Mouse (Mus musculus) MEL (cell line): ENCODE data around the gene Kcnk13. TPM values are rescaled to one million over a fixed set of nuclear protein-coding genes. Genes with fewer than 3 reads are reported as not detected.

Experiments used
- DNase-seq: peaks from one replicate; pipeline ENCODE4 v3.0.0; 2011; ENCODE audit warnings: low read depth, low spot score
- H3K27ac ChIP-seq: 2 replicates; pipeline ENCODE4 v1.5.1; 2012; ENCODE audit warnings: low read depth, mild to moderate bottlenecking, control low read depth, low read length, moderate library complexity; ENCODE audit not compliant: control insufficient read depth
- H3K27me3 ChIP-seq, 2 experiments: fragments of 150-350 bp in 1 of 2; sonication (generic) in 1 of 2; 2 replicates each; pipeline ENCODE4 v1.6.1; 2012; ENCODE audit warnings: low read length in 2 of 2, mild to moderate bottlenecking in 2 of 2, improper control_type of control experiment in 1 of 2, moderate library complexity in 1 of 2; ENCODE audit not compliant: insufficient read depth in 2 of 2, control insufficient read depth in 1 of 2
- H3K36me3 ChIP-seq, 2 experiments: 2 replicates each; pipeline ENCODE4 v1.6.1; 2012 to 2014; ENCODE audit warnings: low read length in 2 of 2, improper control_type of control experiment in 1 of 2, inconsistent platforms in 1 of 2, mild to moderate bottlenecking in 1 of 2; ENCODE audit not compliant: insufficient read depth in 2 of 2, control insufficient read depth in 1 of 2
- H3K4me1 ChIP-seq, 2 experiments: fragments of 150-350 bp in 1 of 2; sonication (generic) in 1 of 2; 2 replicates each; pipeline ENCODE4 v1.6.1; 2012; ENCODE audit warnings: low read length in 2 of 2, improper control_type of control experiment in 1 of 2, mild to moderate bottlenecking in 1 of 2; ENCODE audit not compliant: insufficient read depth in 2 of 2, control insufficient read depth in 1 of 2
- H3K4me3 ChIP-seq, 2 experiments: fragments of 150-350 bp in 1 of 2; sonication (generic) in 1 of 2; 2 replicates each; pipeline ENCODE4 v1.5.1; 2012; ENCODE audit warnings: low read depth in 2 of 2, low read length in 2 of 2, mild to moderate bottlenecking in 2 of 2, moderate library complexity in 2 of 2, control low read depth in 1 of 2, improper control_type of control experiment in 1 of 2; ENCODE audit not compliant: control insufficient read depth in 1 of 2, insufficient read depth in 1 of 2
- H3K79me2 ChIP-seq: 2 replicates; pipeline ENCODE4 v1.6.1; 2012; ENCODE audit warnings: mild to moderate bottlenecking, low read length, moderate library complexity; ENCODE audit not compliant: control insufficient read depth, poor library complexity, insufficient read depth
- H3K9ac ChIP-seq: 2 replicates; pipeline ENCODE4 v1.6.1; 2012; ENCODE audit warnings: low read depth, mild to moderate bottlenecking, control low read depth, low read length, moderate library complexity; ENCODE audit not compliant: control insufficient read depth, poor library complexity, severe bottlenecking
- H3K9me3 ChIP-seq: fragments of 150-350 bp; sonication (generic); replicated peaks from 2 replicates; pipeline ENCODE4 v1.6.1; 2012; ENCODE audit warnings: mild to moderate bottlenecking, low read length, improper control_type of control experiment, moderate library complexity; ENCODE audit not compliant: insufficient read depth
- BHLHE40 ChIP-seq: IDR thresholded peaks from 2 replicates; pipeline ENCODE4 v1.6.1; 2012; ENCODE audit warnings: low read depth, mild to moderate bottlenecking, inconsistent platforms, low read length, improper control_type of control experiment, borderline replicate concordance
- CHD2 ChIP-seq: IDR thresholded peaks from 2 replicates; pipeline ENCODE4 v1.6.1; 2011; ENCODE audit warnings: low read length, improper control_type of control experiment
- CTCF ChIP-seq, 3 experiments: IDR thresholded peaks in 2 of 3; conservative IDR thresholded peaks in 1 of 3; 2 replicates each; pipeline ENCODE4 v1.5.1; 2011 to 2012; ENCODE audit warnings: low read length in 3 of 3, low read depth in 2 of 3, mild to moderate bottlenecking in 2 of 3, improper control_type of control experiment in 1 of 3, inconsistent platforms in 1 of 3, mixed read lengths in 1 of 3, moderate library complexity in 1 of 3; ENCODE audit not compliant: control insufficient read depth in 1 of 3, insufficient read depth in 1 of 3, poor library complexity in 1 of 3, severe bottlenecking in 1 of 3
- GATA1 ChIP-seq: IDR thresholded peaks from 2 replicates; pipeline ENCODE4 v1.6.1; 2011; ENCODE audit warnings: low read depth, low read length, improper control_type of control experiment
- HCFC1 ChIP-seq: IDR thresholded peaks from 2 replicates; pipeline ENCODE4 v1.6.1; 2012; ENCODE audit warnings: low read depth, mild to moderate bottlenecking, inconsistent platforms, low read length, improper control_type of control experiment, moderate library complexity
- JUND ChIP-seq: IDR thresholded peaks from 2 replicates; pipeline ENCODE4 v1.6.1; 2011; ENCODE audit warnings: low read depth, mild to moderate bottlenecking, improper control_type of control experiment, low read length
- MAFK ChIP-seq: IDR thresholded peaks from 2 replicates; pipeline ENCODE4 v1.6.1; 2011; ENCODE audit warnings: low read depth, mild to moderate bottlenecking, low read length, improper control_type of control experiment, borderline replicate concordance
- MAX ChIP-seq: IDR thresholded peaks from 2 replicates; pipeline ENCODE4 v1.6.1; 2011; ENCODE audit warnings: low read length, improper control_type of control experiment
- MAZ ChIP-seq: IDR thresholded peaks from 2 replicates; pipeline ENCODE4 v1.6.1; 2012; ENCODE audit warnings: low read depth, mild to moderate bottlenecking, inconsistent platforms, low read length, improper control_type of control experiment
- NELFE ChIP-seq: IDR thresholded peaks from 2 replicates; pipeline ENCODE4 v1.6.1; 2011; ENCODE audit warnings: low read depth, low read length, improper control_type of control experiment
- NRF1 ChIP-seq: IDR thresholded peaks from 2 replicates; pipeline ENCODE4 v1.6.1; 2014; ENCODE audit warnings: low read depth, mild to moderate bottlenecking, inconsistent platforms, low read length, improper control_type of control experiment, moderate library complexity; ENCODE audit not compliant: poor library complexity, insufficient read depth, severe bottlenecking
- RAD21 ChIP-seq: IDR thresholded peaks from 2 replicates; pipeline ENCODE4 v1.6.1; 2011; ENCODE audit warnings: mild to moderate bottlenecking, low read depth, low read length, improper control_type of control experiment
- SMC3 ChIP-seq: IDR thresholded peaks from 2 replicates; pipeline ENCODE4 v1.6.1; 2011; ENCODE audit warnings: low read depth, low read length, improper control_type of control experiment
- TBP ChIP-seq: IDR thresholded peaks from 2 replicates; pipeline ENCODE4 v1.8.0; 2011; ENCODE audit warnings: low read depth, low read length, improper control_type of control experiment
- USF1 ChIP-seq: IDR thresholded peaks from 2 replicates; pipeline ENCODE4 v1.6.1; 2014; ENCODE audit warnings: low read depth, mild to moderate bottlenecking, inconsistent platforms, low read length, improper control_type of control experiment, moderate library complexity
- ZC3H11A ChIP-seq: IDR thresholded peaks from 2 replicates; pipeline ENCODE4 v1.6.1; 2012; ENCODE audit warnings: low read depth, mild to moderate bottlenecking, inconsistent platforms, low read length, improper control_type of control experiment
- ZNF384 ChIP-seq: IDR thresholded peaks from 2 replicates; pipeline ENCODE4 v1.6.1; 2012; ENCODE audit warnings: low read depth, mild to moderate bottlenecking, inconsistent platforms, low read length, improper control_type of control experiment
- polyA plus RNA-seq, 2 experiments: library from polyadenylated mRNA; stranded (reverse) in 1 of 2; unstranded in 1 of 2; fragments of >175 nt in 1 of 2; fragments of >200 nt in 1 of 2; gene quantifications; 2 replicates each; pipeline versions ENCODE4 v1.2.1 to v1.2.4; 2012; ENCODE audit warnings: low replicate concordance in 2 of 2, low read depth in 1 of 2; ENCODE audit not compliant: insufficient read length in 2 of 2, insufficient read depth in 1 of 2, missing spikeins in 1 of 2
- total RNA-seq: library from RNA; depleted of rRNA; stranded (reverse); fragments of 300-350 nt; gene quantifications from 2 replicates; pipeline ENCODE4 v1.2.3, GENCODE M21; 2012

The Kcnk13 gene
- total and polyA plus RNA-seq, 3 experiments = not detected

DNA sequence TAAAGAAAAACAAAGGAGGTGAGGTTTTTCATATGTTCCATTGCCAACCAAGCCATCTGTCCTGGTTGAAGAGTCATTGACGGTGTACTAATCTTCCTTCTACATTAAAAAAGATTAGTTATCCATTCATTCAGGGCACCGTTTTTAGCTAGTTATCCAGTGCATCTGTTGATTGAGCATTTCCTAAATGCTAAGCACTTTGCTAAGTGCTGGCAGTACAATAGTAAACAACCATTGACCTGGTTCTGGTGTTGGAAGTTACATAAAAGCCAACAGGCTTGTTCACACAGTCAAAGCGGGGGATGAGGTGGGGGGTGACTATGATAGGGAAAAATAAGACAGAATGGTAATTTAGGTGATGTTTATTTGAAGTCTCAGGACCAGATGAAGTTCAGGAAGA, 44.7 kb upstream of the Kcnk13 start:
- no peak for TF ChIP-seq MAFK
- TF ChIP-seq GATA1 = no peak
- TF ChIP-seq BHLHE40 = no peak
- no peak for TF ChIP-seq JUND
- no peak for TF ChIP-seq SMC3
- TF ChIP-seq MAZ = no peak
- no peak for DNase-seq
- Histone ChIP-seq H3K36me3 (peaks cover 0 to 2% of the 10 kb centered on the region in 2 experiments; a peak in 1 of 4 replicates), H3K79me2 (no peaks in the 10 kb centered on the region), H3K27me3 (no peaks in the 10 kb centered on the region), H3K4me1 (no peaks in the 10 kb centered on the region), H3K9me3 (no peaks in the 10 kb centered on the region), H3K4me3 (no peak overlapping the region), H3K27ac (no peak overlapping the region), H3K9ac (no peak overlapping the region)

DNA sequence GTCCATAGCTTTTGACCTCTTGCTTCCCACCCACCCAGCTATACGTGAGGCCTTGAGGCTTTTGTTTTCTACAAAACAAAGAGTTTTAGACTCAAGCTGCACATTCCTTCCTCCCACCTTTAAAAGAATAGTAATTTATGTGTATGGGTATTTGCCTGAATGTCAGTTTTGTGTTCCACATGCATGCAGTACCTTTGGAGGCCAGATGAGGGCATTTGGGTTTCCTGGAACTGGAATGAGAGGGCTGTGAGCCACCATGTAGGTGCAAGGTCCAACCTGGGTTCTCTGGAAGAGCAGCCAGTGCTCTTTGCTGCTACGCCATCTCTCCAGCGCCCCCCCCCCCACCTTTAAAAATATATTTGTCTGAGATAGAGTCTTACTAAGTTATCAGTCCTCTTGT, 43.3 kb upstream of the Kcnk13 start:
- no peak overlapping the region for H3K27ac ChIP-seq
- H3K36me3 ChIP-seq = peaks cover 0 to 2% of the 10 kb centered on the region in 2 experiments; a peak in 1 of 4 replicates
- H3K79me2 ChIP-seq = no peaks in the 10 kb centered on the region
- no peak overlapping the region for H3K9ac ChIP-seq
- H3K9me3 ChIP-seq = no peaks in the 10 kb centered on the region
- TF ChIP-seq CTCF (IDR thresholded peaks at IDR 0.05 in 2 of 3, conservative IDR thresholded peaks at IDR 0.05 in 1 of 3; ENCODE audit: control insufficient read depth in 1 of 3, insufficient read depth in 1 of 3, low read depth in 2 of 3, low read length in 3 of 3, poor library complexity in 1 of 3, severe bottlenecking in 1 of 3) (peak; percentile 36 to 57 (median 54)), HCFC1 (no peak), CHD2 (no peak), SMC3 (peak; percentile 61), RAD21 (peak; percentile 28)
- no peaks in the 10 kb centered on the region for H3K4me1 ChIP-seq
- no peaks in the 10 kb centered on the region for H3K27me3 ChIP-seq
- H3K4me3 ChIP-seq = no peak overlapping the region
- peak; percentile 49 for DNase-seq

DNA sequence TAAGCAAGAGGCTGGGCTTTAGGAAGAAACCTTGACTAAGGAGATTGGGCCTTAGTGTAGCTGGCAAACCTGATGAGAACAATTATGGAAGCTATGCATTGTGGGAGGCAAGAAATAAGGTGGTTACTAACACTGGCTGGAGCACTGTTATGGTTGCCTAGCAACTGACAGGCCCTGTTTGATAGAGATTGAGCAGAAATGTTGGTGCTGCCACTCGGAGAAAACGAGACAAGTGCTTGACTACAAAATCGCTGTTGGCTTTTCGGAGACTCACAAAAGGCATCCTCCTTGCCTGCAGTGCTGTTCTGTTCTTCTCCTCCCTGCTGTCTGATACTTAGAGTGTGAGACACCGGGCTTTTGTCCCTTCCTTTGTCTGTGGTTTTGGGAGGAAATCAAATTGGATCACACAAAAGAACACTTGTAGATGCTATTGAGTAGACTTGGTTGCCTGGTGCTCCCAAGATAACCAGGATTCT, 41.1 kb upstream of the Kcnk13 start:
- Histone ChIP-seq H3K36me3 (peaks cover 0 to 2% of the 10 kb centered on the region in 2 experiments; a peak in 1 of 4 replicates), H3K9me3 (no peaks in the 10 kb centered on the region), H3K27ac (no peak overlapping the region), H3K4me1 (no peaks in the 10 kb centered on the region), H3K79me2 (no peaks in the 10 kb centered on the region), H3K27me3 (no peaks in the 10 kb centered on the region), H3K9ac (no peak overlapping the region), H3K4me3 (no peak overlapping the region)
- peak; percentile 7 for DNase-seq
- TF ChIP-seq CTCF (IDR thresholded peaks at IDR 0.05 in 2 of 3, conservative IDR thresholded peaks at IDR 0.05 in 1 of 3; ENCODE audit: control insufficient read depth in 1 of 3, insufficient read depth in 1 of 3, low read depth in 2 of 3, low read length in 3 of 3, poor library complexity in 1 of 3, severe bottlenecking in 1 of 3) = no peak
- TF ChIP-seq USF1 = no peak
- no peak for TF ChIP-seq ZNF384
- TF ChIP-seq ZC3H11A = no peak
- TF ChIP-seq NELFE = no peak
- no peak for TF ChIP-seq NRF1
- TF ChIP-seq TBP = no peak
- no peak for TF ChIP-seq MAX
